Mouse (Mus musculus) adrenal gland (tissue): ENCODE measurements around the gene Igfals.

Experiments
- intact Hi-C: fragments of 180-260 bp; cut with DNase I; formaldehyde crosslinking; loops from one replicate; pipeline ENCODE4 v1.15.1; 2025

Gene Igfals

DNA sequence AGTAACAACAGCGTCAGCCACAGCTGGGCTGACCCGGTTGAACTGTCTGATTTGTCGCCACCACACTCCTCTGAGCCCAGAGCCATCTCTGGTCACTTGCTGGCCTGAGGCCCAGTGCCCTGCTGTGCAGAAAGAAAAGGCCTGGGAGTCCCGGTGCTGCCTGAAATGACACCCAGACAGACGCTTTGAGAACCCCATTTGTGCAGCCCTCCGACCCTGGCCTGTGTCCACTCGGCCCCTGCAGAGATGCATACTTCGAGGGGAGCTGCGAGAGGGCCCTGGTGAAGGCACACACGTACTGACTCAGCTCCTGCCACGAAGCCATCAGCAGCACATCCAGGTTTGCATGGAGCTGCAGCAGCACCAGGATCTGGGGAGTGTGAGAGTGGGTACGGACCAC lies 27.0 kb downstream of the Igfals start:
- intact Hi-C loops, result no loop called here

DNA sequence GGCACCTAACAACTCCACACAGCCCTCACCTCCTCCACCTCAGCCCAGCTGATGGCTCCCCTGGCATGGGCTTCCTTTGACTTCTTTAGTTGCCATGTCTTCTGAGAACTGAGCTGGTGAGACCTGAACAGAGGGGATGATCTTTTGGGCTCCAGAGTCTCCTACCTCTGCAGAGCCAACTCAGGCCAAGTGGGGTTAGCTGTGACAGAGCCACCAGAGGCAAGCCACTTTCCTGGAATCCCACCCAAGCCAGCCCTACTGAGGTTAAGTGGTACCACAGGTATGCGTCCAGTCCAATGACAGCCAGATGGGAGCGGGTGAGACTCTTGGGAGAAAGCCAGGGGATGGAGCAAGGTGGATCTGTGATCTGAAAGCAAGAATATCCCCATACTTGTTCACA lies 27.5 kb downstream of the Igfals start:
- intact Hi-C loops, result no loop called here

GRCm38 (mm10) chr17:24894061-24894994 lies 28.5 kb downstream of the Igfals start:
- intact Hi-C loops, result no loop called here

DNA sequence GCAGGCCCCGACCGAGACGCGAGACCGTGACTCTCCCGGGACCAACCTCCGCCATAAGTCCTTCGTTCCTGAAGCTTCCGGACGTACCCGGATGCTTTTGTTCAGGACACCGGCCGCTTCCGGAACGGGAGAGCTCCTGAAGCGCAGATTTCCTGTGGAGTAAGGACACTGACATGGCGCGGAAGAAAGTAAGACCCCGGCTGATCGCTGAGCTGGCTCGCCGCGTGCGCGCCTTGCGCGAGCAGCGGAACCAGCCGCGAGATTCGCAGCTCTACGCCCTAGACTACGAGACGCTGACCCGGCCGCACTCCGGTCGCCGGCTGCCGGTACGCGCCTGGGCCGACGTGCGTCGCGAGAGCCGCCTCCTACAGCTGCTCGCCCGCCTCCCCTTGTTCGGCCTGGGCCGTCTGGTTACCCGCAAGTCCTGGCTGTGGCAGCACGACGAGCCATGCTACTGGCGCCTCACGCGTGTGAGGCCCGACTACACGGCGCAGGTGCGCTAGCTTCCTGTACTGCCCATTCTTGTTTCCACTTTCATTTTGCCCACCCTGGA lies 29.3 kb downstream of the Igfals start, which contains the start of the genes Eme2 and Mrps34:
TSS of gene Eme2 (minus strand) at position 93 of the 553 bp plus-strand sequence.
TSS of gene Mrps34 (plus strand) at position 122 of the 553 bp plus-strand sequence.
- intact Hi-C loops, result loop anchor here (5.0 kb wide), 1 partner anchor 37 kb away; no protein-coding TSS in a partner anchor

DNA sequence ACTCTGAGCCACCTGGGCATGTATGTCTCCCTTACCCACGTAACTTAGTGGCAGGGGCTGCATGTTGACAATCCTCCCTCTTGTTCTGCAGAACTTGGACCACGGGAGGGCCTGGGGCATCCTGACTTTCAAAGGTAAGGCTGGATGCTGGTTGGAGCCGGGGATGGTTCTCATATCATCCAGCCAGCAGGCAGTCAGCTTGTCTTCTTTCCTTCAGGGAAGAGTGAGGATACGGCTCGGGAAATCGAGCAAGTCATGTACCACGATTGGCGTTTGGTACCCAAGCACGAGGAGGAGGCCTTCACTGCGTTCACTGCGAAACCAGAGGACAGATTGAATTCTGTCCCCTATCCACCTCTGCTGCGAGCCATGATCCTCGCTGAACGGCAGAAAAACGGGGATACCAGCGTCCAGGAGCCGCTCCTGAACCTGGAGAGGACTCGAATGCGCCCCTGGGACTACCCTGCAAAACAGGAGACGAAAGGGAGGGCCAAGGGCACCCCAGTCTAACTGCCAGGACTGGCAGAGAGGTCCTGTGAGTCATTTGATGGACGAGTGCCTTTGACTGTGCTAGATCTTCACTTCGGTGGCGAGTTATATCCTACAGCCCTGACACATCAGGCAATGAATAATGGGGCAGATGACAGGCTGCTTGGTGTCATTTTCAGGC lies 29.9 kb downstream of the Igfals start:
- intact Hi-C loops, result loop anchor here (5.0 kb wide), 1 partner anchor 37 kb away; no protein-coding TSS in a partner anchor

- intact Hi-C loops, result loop anchor here (5.0 kb wide), 1 partner anchor 36 kb away; no protein-coding TSS in a partner anchor
Observed at GRCm38 (mm10) chr17:24896241-24896992, 30.6 kb downstream of the Igfals start, which contains the start of gene Nme3. Gene Nme3, plus strand, starts transcription at chr17:24896500.

GRCm38 (mm10) chr17:24896993-24897269 lies 31.1 kb downstream of the Igfals start:
- intact Hi-C loops, result loop anchor here (5.0 kb wide), 1 partner anchor 35 kb away; no protein-coding TSS in a partner anchor

- intact Hi-C loops, result loop anchor here (5.0 kb wide), 1 partner anchor 35 kb away; no protein-coding TSS in a partner anchor
Observed at GRCm38 (mm10) chr17:24897600-24897999, 31.8 kb downstream of the Igfals start.

- intact Hi-C loops, result loop anchor here (5.0 kb wide), 1 partner anchor 34 kb away; no protein-coding TSS in a partner anchor
Observed at GRCm38 (mm10) chr17:24898041-24898854, 32.5 kb downstream of the Igfals start.

- intact Hi-C loops, result loop anchor here (5.0 kb wide), 1 partner anchor 33 kb away; no protein-coding TSS in a partner anchor
Observed at GRCm38 (mm10) chr17:24899153-24899552, 33.4 kb downstream of the Igfals start.

DNA sequence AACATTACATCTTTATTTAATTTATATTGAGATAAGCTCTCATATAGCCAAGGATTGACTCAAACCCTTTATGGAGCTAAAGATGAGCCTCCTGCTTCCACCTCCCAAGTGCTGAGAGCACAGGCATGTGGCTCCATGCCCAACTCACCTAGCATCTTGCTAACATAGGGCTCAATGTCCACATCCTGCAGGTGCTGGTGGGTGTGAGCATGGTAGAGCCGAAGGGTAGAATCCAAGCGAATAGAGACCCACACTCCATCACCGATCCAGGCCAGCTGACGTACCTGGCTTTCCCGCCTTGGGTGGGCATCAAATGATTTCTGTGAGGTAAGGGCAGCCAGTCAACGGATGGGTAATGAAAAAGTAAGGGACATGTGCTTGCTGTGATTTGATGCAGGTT lies 34.2 kb downstream of the Igfals start:
- intact Hi-C loops, result no loop called here

- intact Hi-C loops, result no loop called here
Observed at GRCm38 (mm10) chr17:24902124-24902523, 36.3 kb downstream of the Igfals start.

DNA sequence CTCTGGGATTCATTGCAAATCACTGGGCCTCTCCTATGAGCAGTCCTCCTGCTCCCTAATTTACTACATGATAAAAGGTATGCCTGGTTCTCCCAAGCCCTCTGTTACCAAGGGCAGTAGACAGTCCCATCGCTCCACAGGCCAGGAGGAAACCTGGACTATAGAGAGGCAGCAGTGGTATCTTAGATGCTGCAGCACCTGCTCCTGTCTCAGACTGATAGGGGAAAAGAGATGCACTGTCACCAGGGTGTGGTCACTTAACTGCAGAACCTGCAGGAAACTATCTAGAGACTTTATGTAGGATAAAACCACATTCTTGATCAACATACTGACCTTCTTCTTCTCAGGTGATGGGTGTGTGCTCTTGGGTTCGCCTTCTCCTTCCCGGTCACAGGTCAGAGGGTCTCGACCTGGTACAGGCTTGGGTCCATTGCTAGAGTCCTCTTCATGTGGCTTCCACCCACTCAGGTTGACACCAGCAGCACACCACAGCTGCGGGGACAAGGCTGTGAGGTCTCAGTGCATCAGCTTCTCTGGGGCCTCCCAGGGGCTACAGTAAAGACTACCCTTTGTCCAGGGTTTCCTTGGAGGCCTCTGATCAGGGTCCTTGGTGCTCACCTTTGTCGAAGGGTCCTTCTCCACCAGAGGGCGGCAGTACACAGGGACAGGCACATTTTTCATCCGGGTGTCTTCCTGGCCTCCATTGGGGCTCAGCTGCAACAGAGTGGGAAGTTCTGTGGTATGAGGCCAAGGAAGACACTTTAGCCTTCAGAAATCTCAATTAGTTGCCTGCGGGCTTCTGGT lies 37.1 kb downstream of the Igfals start:
- intact Hi-C loops, result no loop called here

DNA sequence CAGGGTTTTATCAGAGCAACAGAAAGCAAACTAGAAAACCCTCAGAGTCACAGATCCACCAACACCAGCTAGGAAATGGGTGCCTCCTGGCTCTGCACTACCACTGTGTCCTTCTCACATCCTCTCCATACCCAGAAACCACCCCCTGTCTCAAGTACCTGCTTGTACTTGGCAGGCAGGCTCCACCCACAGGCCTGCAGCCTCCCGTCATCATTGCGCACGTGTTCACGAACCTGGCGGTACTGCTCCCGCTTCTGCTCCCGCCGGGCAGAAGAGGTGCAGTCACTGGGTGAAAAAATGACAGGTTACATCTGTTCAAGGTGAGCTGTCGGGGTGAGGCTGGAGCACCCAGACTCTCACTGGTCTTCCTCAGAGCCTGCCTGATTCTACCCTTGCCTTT lies 38.0 kb downstream of the Igfals start:
- intact Hi-C loops, result no loop called here

DNA sequence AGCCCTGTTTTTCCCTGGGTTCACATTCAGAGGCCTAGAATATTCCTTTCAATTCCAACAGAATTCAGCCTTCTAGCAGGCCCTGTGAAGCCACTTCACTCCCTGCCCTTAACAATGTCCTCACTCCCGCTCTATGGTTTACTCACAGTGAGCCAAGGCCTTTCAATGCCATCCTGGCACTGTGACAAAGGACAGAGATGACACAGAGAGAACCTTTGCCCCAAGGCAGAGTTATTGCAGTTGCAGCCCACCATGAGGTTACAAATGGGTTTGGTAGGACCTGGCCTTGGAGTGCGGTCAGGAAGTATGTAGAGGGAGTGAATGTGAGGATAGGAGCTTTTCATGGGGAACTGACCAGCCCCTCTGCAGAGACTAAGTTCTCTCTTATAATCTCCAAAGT lies 41.8 kb downstream of the Igfals start:
- intact Hi-C loops, result no loop called here

GRCm38 (mm10) chr17:24913984-24914383 lies 48.2 kb downstream of the Igfals start:
- intact Hi-C loops, result no loop called here

DNA sequence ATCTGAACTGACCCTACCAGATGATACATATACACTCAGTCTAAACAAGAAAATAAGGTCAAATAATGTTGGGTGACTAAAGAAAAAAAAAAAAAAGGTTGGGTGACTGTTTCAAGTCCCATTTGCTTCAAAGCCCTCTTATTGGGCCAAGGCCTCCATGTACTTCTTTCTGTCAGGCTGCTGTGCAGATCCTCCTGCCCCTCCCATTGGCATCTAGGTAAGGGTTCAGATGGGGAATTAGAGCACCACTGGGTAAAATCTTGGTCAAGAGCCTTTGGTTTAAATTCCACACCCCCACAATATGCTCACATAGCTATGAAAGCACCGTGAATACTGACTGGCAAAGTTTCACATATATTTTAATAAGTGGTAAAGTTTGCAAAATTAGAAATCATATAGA lies 57.4 kb downstream of the Igfals start:
- intact Hi-C loops, result no loop called here

GRCm38 (mm10) chr17:24929506-24929905 lies 63.7 kb downstream of the Igfals start:
- intact Hi-C loops, result no loop called here
